Mouse (Mus musculus) embryo, embryonic 9.5 days (tissue): ENCODE measurements around the gene Tifab.
A peak's percentile ranks its signal among the peaks of the same experiment; 100 is the strongest.

Source experiments
- DNase-seq: peaks from one replicate; pipeline ENCODE4 v3.0.0-alpha.2; 2017; ENCODE audit errors: extremely low spot score

Tifab gene

GRCm38 (mm10) chr13:56176310-56176709 is 2.4 kb downstream of the Tifab start:
- no peak for DNase-seq

GRCm38 (mm10) chr13:56175848-56176247 is 2.8 kb downstream of the Tifab start:
- DNase-seq = no peak

GRCm38 (mm10) chr13:56172901-56173545 is 5.7 kb downstream of the Tifab start:
- DNase-seq = no peak

- DNase-seq = no peak
Observed at GRCm38 (mm10) chr13:56172106-56172505, 6.6 kb downstream of the Tifab start.

- DNase-seq = no peak
Observed at GRCm38 (mm10) chr13:56168403-56168781, 10.3 kb downstream of the Tifab start.

GRCm38 (mm10) chr13:56167446-56168402 is 11.0 kb downstream of the Tifab start:
- DNase-seq = peak; percentile 45

- DNase-seq = no peak
Observed at GRCm38 (mm10) chr13:56165561-56165960, 13.1 kb downstream of the Tifab start.

GRCm38 (mm10) chr13:56164372-56164771 is 14.3 kb downstream of the Tifab start:
- DNase-seq = no peak

- DNase-seq = no peak
Observed at GRCm38 (mm10) chr13:56163751-56164150, 14.9 kb downstream of the Tifab start.

GRCm38 (mm10) chr13:56162859-56163258 is 15.8 kb downstream of the Tifab start:
- DNase-seq = no peak

- DNase-seq = peak; percentile 63
Observed at GRCm38 (mm10) chr13:56159614-56160363, 18.9 kb downstream of the Tifab start.

GRCm38 (mm10) chr13:56159016-56159601 is 19.6 kb downstream of the Tifab start:
- no peak for DNase-seq

GRCm38 (mm10) chr13:56155671-56156070 is 23.0 kb downstream of the Tifab start:
- DNase-seq = no peak

- DNase-seq = no peak
Observed at GRCm38 (mm10) chr13:56155048-56155447, 23.6 kb downstream of the Tifab start.

GRCm38 (mm10) chr13:56152773-56153460 is 25.8 kb downstream of the Tifab start:
- DNase-seq = no peak

- peak; percentile 78 for DNase-seq
Observed at GRCm38 (mm10) chr13:56151404-56152226, 27.1 kb downstream of the Tifab start.

GRCm38 (mm10) chr13:56145523-56145922 is 33.2 kb downstream of the Tifab start:
- DNase-seq = no peak

GRCm38 (mm10) chr13:56144021-56144420 is 34.7 kb downstream of the Tifab start:
- no peak for DNase-seq

GRCm38 (mm10) chr13:56143151-56143513 is 35.6 kb downstream of the Tifab start:
- DNase-seq = no peak

GRCm38 (mm10) chr13:56142382-56143150 is 36.1 kb downstream of the Tifab start:
- no peak for DNase-seq
